In the genomic region with DNA sequence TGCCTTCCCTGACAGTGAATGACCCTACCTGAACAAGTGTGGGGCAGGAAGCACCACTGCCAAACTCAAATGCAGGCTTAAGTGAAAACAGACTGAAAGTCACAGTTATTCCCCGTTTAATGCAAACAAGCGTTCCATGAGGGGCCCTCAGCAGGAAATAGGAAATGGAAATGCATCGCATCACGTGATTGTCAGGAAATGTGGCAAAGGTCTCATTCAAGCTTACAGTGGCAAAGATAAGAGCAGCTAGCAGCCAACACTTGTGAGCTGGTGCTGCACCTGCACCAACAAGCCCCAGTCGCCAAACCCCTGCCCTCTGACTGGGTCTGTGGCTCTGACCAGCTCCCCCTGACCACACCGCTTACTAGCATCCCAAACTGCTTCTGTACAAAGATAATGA, we compare ENCODE assay signal across 13 mouse cellular contexts.
DNase-seq lines count a peak whose midpoint lies in the region; ATAC-seq lines count a peak whose summit lies in the region.
"Had no signal": no experiment of that assay in that cellular context is flagged by ENCODE, and none has a peak within 500 bp of the region (broad histone marks: within the 10 kb centered on the region; RNA-seq: fewer than 3 reads in every experiment).

No protein-coding gene starts in this region.

- H3K4me3 ChIP-seq in heart, embryonic 15.5 days = no peak overlapping the region
- H3K4me3 ChIP-seq: forebrain, embryonic 10.5 days; midbrain, embryonic 12.5 days had no signal

- H3K9ac ChIP-seq in heart, embryonic 15.5 days = no peak overlapping the region
- H3K9ac ChIP-seq: midbrain, embryonic 12.5 days had no signal

- H3K4me2 ChIP-seq in heart, embryonic 15.5 days = no peak overlapping the region
- H3K4me2 ChIP-seq: midbrain, embryonic 12.5 days had no signal

- peak overlapping the region; percentile 25 for H3K27ac ChIP-seq in heart, embryonic 15.5 days
- H3K27ac ChIP-seq: forebrain, embryonic 10.5 days; midbrain, embryonic 12.5 days had no signal

- no peak for DNase-seq in heart, adult 8-10 months (ENCODE audit: low spot score)
- peak; percentile 18 for DNase-seq in urinary bladder, postnatal 14 days (ENCODE audit: low spot score)
- no peak for DNase-seq in urinary bladder, postnatal 36 days (ENCODE audit: low spot score in 2 of 2)
- DNase-seq in induced T-regulatory cell, adult 2 months (ENCODE audit: low read depth) = peak; percentile 29
- DNase-seq in kidney, postnatal 10 days = no peak
- no peak for DNase-seq in cerebellum, postnatal 36 days
- DNase-seq: adrenal gland, postnatal 10 days; cerebellum, adult 9-11 months; kidney, postnatal 14 days; lung, postnatal 36 days had no signal

- H3K4me1 ChIP-seq in heart, embryonic 15.5 days (replicated peaks) = peaks cover 17% of the 10 kb centered on the region; the same call in 1 of the 2 replicates
- H3K4me1 ChIP-seq: midbrain, embryonic 12.5 days had no signal

- H3K27me3 ChIP-seq in heart, embryonic 15.5 days = no peaks in the 10 kb centered on the region
- H3K27me3 ChIP-seq: midbrain, embryonic 12.5 days had no signal

- no peak for ATAC-seq in heart, embryonic 15.5 days (replicated peaks; ENCODE audit: insufficient number of reproducible peaks, insufficient read depth, low FRiP score, low read depth)

- no peaks in the 10 kb centered on the region for H3K9me3 ChIP-seq in heart, embryonic 15.5 days (replicated peaks)
- H3K9me3 ChIP-seq: forebrain, embryonic 10.5 days; midbrain, embryonic 12.5 days had no signal

- 67% methylated on average over 6 of the region's 6 CpGs for WGBS in heart, embryonic 15.5 days

- peaks cover 15% of the 10 kb centered on the region; the same call in 1 of the 2 replicates for H3K36me3 ChIP-seq in heart, embryonic 15.5 days

Comparison
In these comparisons a context has a peak if more than half of its experiments do, and no peak if none do; other contexts are left out.
1. DNase-seq: peak in urinary bladder, postnatal 14 days (single experiment) and induced T-regulatory cell, adult 2 months (single experiment); none in heart, adult 8-10 months (single experiment), urinary bladder, postnatal 36 days (0 of 2), kidney, postnatal 10 days (single experiment) and cerebellum, postnatal 36 days (0 of 2).